Mouse (Mus musculus): Measurements from ENCODE around the gene Chchd1. TPM values are rescaled to one million over a fixed set of nuclear protein-coding genes. Genes with fewer than 3 reads are reported as not detected.

Gene Chchd1
- total RNA-seq, 2 experiments from 2014 or later, result 53.4 to 56.9 TPM

GRCm38 (mm10) chr14:20737306-20737705 is 34.5 kb downstream of the Chchd1 start:
- Histone ChIP-seq H3K27ac (no peak overlapping the region), H3K4me3 (no peak overlapping the region)
- peak in 1 of 2 experiments; percentile 51 for DNase-seq (ENCODE audit: low spot score in 2 of 2)
- peak; percentile 81 for TF ChIP-seq CTCF (conservative IDR thresholded peaks at IDR 0.05)

GRCm38 (mm10) chr14:20738511-20738910 is 35.7 kb downstream of the Chchd1 start:
- no peak for DNase-seq (ENCODE audit: low spot score in 2 of 2)
- TF ChIP-seq CTCF (conservative IDR thresholded peaks at IDR 0.05), result no peak
- Histone ChIP-seq H3K4me3 (no peak overlapping the region), H3K27ac (no peak overlapping the region)

GRCm38 (mm10) chr14:20741301-20741700 is 38.5 kb downstream of the Chchd1 start:
- no peak for DNase-seq (ENCODE audit: low spot score in 2 of 2)
- Histone ChIP-seq H3K4me3 (no peak overlapping the region), H3K27ac (no peak overlapping the region)
- no peak for TF ChIP-seq CTCF (conservative IDR thresholded peaks at IDR 0.05)

- DNase-seq (ENCODE audit: low spot score in 2 of 2), result no peak
- no peak for TF ChIP-seq CTCF (conservative IDR thresholded peaks at IDR 0.05)
- H3K4me3 ChIP-seq, result no peak overlapping the region
- no peak overlapping the region for H3K27ac ChIP-seq
Observed at GRCm38 (mm10) chr14:20743614-20744013, 40.8 kb downstream of the Chchd1 start.

GRCm38 (mm10) chr14:20746935-20747334 is 44.1 kb downstream of the Chchd1 start:
- no peak for DNase-seq (ENCODE audit: low spot score in 2 of 2)
- H3K27ac ChIP-seq, result no peak overlapping the region; the same call in 1 of the 2 replicates
- H3K4me3 ChIP-seq, result no peak overlapping the region
- TF ChIP-seq CTCF (conservative IDR thresholded peaks at IDR 0.05), result peak; percentile 74

- DNase-seq (ENCODE audit: low spot score in 2 of 2), result no peak
- no peak for TF ChIP-seq CTCF (conservative IDR thresholded peaks at IDR 0.05)
- peak overlapping the region; percentile 43; the same call in 1 of the 2 replicates for H3K27ac ChIP-seq
- H3K4me3 ChIP-seq, result no peak overlapping the region
Observed at GRCm38 (mm10) chr14:20748388-20748787, 45.6 kb downstream of the Chchd1 start.

GRCm38 (mm10) chr14:20749494-20750051 is 46.8 kb downstream of the Chchd1 start:
- 0 out of 2 replicates have a peak overlapping the region, but pooled peaks have one; percentile 5 for H3K27ac ChIP-seq
- no peak overlapping the region for H3K4me3 ChIP-seq
- TF ChIP-seq CTCF (conservative IDR thresholded peaks at IDR 0.05), result no peak
- DNase-seq (ENCODE audit: low spot score in 2 of 2), result no peak

- no peak for DNase-seq (ENCODE audit: low spot score in 2 of 2)
- H3K27ac ChIP-seq, result no peak overlapping the region
- no peak overlapping the region for H3K4me3 ChIP-seq
- TF ChIP-seq CTCF (conservative IDR thresholded peaks at IDR 0.05), result no peak
Observed at GRCm38 (mm10) chr14:20750503-20750902, 47.7 kb downstream of the Chchd1 start.

GRCm38 (mm10) chr14:20753792-20754191 is 51.0 kb downstream of the Chchd1 start:
- no peak for TF ChIP-seq CTCF (conservative IDR thresholded peaks at IDR 0.05)
- Histone ChIP-seq H3K27ac (no peak overlapping the region), H3K4me3 (no peak overlapping the region)
- no peak for DNase-seq (ENCODE audit: low spot score in 2 of 2)

Small RNA genes within 50 kb of the gene (microRNA-seq; reads per million reads assigned to microRNA genes)
- gene Mir6946, result 0 to 0.37 reads per million in 2 experiments

Other genes starting within 250 kb of the Chchd1 start
- gene Anxa7, start 222.9 kb upstream of the Chchd1 start, total RNA-seq (2021), result 10 to 100 TPM; 69.0 to 69.6 TPM
- gene Mss51, start 206.1 kb upstream of the Chchd1 start, total RNA-seq (2021), result 1 to 10 TPM; 1.0 to 1.3 TPM
- gene Ppp3cb, start 156.4 kb upstream of the Chchd1 start, total RNA-seq (2021), result 100 to 1,000 TPM; 302 to 305 TPM
- gene Usp54, start 61.9 kb upstream of the Chchd1 start, total RNA-seq (2021), result 10 to 100 TPM; 51.4 to 57.1 TPM
- not detected for gene Myoz1, start 46.5 kb upstream of the Chchd1 start, total RNA-seq (2021)
- under 1 TPM; 0.15 to 0.23 TPM for gene Synpo2l, start 34.7 kb upstream of the Chchd1 start, total RNA-seq (2021)
- 100 to 1,000 TPM; 104 to 108 TPM for gene Sec24c, start 28.7 kb upstream of the Chchd1 start, total RNA-seq (2021)
- gene Fut11, start 8.0 kb upstream of the Chchd1 start, total RNA-seq (2021), result 10 to 100 TPM; 14.8 to 15.5 TPM
- gene Zswim8, start 4.5 kb downstream of the Chchd1 start, total RNA-seq (2021), result 100 to 1,000 TPM; 189 to 206 TPM
- gene Ndst2, start 31.6 kb downstream of the Chchd1 start, total RNA-seq (2021), result 10 to 100 TPM; 20.4 to 20.9 TPM
- 100 to 1,000 TPM; 216 to 229 TPM for gene Camk2g, start 91.1 kb downstream of the Chchd1 start, total RNA-seq (2021)
- 1 to 10 TPM; 3.2 to 4.2 TPM for gene Plau, start 133.7 kb downstream of the Chchd1 start, total RNA-seq (2021)
- gene Vcl, start 226.4 kb downstream of the Chchd1 start, total RNA-seq (2021), result 10 to 100 TPM; 30.9 to 38.9 TPM